Mouse (Mus musculus) kidney, postnatal 25 days (tissue): ENCODE results near the gene Frmd8.
A peak's percentile ranks its signal among the peaks of the same experiment; 100 is the strongest.
"Not testable (repeated sequence)": the region's sequence is repeated elsewhere in the genome, so short reads cannot be mapped to it uniquely, and the experiment has no call there.

Source experiments
- DNase-seq, 2 experiments: peaks; one replicate each; pipeline ENCODE4 v3.0.0; 2021; ENCODE audit warnings: mixed read lengths in 2 of 2

Gene Frmd8

GRCm38 (mm10) chr19:5883935-5884334 is 8.9 kb upstream of the Frmd8 start:
- DNase-seq = no peak

- DNase-seq = not testable (repeated sequence)
These were observed 7.0 kb upstream of the Frmd8 start for GRCm38 (mm10) chr19:5882079-5882478.

GRCm38 (mm10) chr19:5881155-5881554 is 6.1 kb upstream of the Frmd8 start:
- DNase-seq = peak; percentile 71 to 86

- no peak for DNase-seq
These were observed 4.7 kb upstream of the Frmd8 start for GRCm38 (mm10) chr19:5879735-5880134.

- peak in 1 of 2 experiments; percentile 55 for DNase-seq
These were observed 3.8 kb upstream of the Frmd8 start for GRCm38 (mm10) chr19:5878916-5879315.

GRCm38 (mm10) chr19:5878362-5878722 is 3.3 kb upstream of the Frmd8 start:
- DNase-seq = peak; percentile 91 to 94

- DNase-seq = peak; percentile 79 to 86
These were observed 2.7 kb upstream of the Frmd8 start, which contains the start of gene Slc25a45 for GRCm38 (mm10) chr19:5877618-5878361. TSS of gene Slc25a45 (plus strand) at chr19:5877808.

- no peak for DNase-seq
These were observed 594 bp downstream of the Frmd8 start for GRCm38 (mm10) chr19:5874391-5874968.

GRCm38 (mm10) chr19:5872931-5873556 is 2.0 kb downstream of the Frmd8 start:
- DNase-seq = no peak

- DNase-seq = no peak
These were observed 2.5 kb downstream of the Frmd8 start for GRCm38 (mm10) chr19:5872528-5872927.

GRCm38 (mm10) chr19:5871683-5872082 is 3.4 kb downstream of the Frmd8 start:
- no peak for DNase-seq

- DNase-seq = peak; percentile 39 to 64
These were observed 3.8 kb downstream of the Frmd8 start for GRCm38 (mm10) chr19:5871273-5871672.

- DNase-seq = no peak
These were observed 7.0 kb downstream of the Frmd8 start for GRCm38 (mm10) chr19:5868096-5868495.

GRCm38 (mm10) chr19:5864710-5865398 is 10.2 kb downstream of the Frmd8 start:
- no peak for DNase-seq

- no peak for DNase-seq
These were observed 11.3 kb downstream of the Frmd8 start for GRCm38 (mm10) chr19:5863776-5864175.

GRCm38 (mm10) chr19:5862335-5863085 is 12.6 kb downstream of the Frmd8 start:
- no peak for DNase-seq

- DNase-seq = no peak
These were observed 18.5 kb downstream of the Frmd8 start for GRCm38 (mm10) chr19:5856604-5857003.

- DNase-seq = no peak
These were observed 22.9 kb downstream of the Frmd8 start for GRCm38 (mm10) chr19:5852035-5852722.

- no peak for DNase-seq
These were observed 23.5 kb downstream of the Frmd8 start for GRCm38 (mm10) chr19:5851481-5851971.

GRCm38 (mm10) chr19:5850860-5851259 is 24.2 kb downstream of the Frmd8 start:
- no peak for DNase-seq

- peak; percentile 97 to 98 for DNase-seq
These were observed 25.1 kb downstream of the Frmd8 start for GRCm38 (mm10) chr19:5849843-5850527.
